8 mouse cellular contexts compared by ENCODE assay signal in the genomic region with DNA sequence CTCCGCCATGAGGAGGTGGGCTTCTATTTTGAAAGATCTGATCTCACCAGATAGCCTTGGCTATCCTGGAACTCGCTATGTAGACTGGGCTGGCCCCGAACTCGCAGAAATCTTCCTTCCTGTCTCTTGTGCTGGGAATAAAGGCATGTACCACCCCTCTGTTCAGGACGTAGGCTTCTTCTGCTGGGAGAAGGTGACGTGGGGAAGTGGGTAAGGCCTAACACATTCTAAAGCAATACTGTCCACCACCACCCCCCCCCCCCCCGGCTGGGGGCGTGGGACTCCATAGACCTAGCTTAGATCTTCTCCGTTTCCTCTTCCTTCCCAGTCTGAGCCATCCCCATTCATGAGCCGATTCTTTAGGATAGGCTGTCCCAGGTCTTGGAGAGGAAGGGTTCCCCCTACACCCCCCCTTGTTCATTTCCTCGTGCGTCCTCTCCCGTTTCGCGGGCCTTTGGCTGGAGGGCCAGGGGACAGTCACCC. TPM values are rescaled to one million over a fixed set of nuclear protein-coding genes. Genes with fewer than 3 reads are reported as not detected.
DNase-seq lines count a peak whose midpoint lies in the region; ATAC-seq and TF ChIP-seq lines count a peak whose summit lies in the region.

No protein-coding gene starts in this region.

- ATAC-seq in embryonic facial prominence, embryonic 13.5 days (ENCODE audit: insufficient number of reproducible peaks, insufficient read depth, low FRiP score, low TSS enrichment, low read depth), result 0 out of 2 replicates have a peak, but pooled peaks have one; percentile 11
- ATAC-seq in intestine, embryonic 14.5 days (replicated peaks; ENCODE audit: low FRiP score, low TSS enrichment, low read depth), result peak; percentile 41

- H3K27me3 ChIP-seq in kidney, adult 2 months (replicated peaks; ENCODE audit: control insufficient read depth, insufficient read depth, low read length), result peaks cover 4% of the 10 kb centered on the region; the same call in 1 of the 2 replicates
- no peaks in the 10 kb centered on the region for H3K27me3 ChIP-seq in embryonic facial prominence, embryonic 13.5 days
- no peaks in the 10 kb centered on the region for H3K27me3 ChIP-seq in intestine, embryonic 14.5 days (replicated peaks; ENCODE audit: control insufficient read depth, insufficient read depth, low read length)

- H3K4me1 ChIP-seq in kidney, adult 2 months (ENCODE audit: control insufficient read depth, insufficient read depth, low read length), result no peaks in the 10 kb centered on the region
- peaks cover 38% of the 10 kb centered on the region for H3K4me1 ChIP-seq in embryonic facial prominence, embryonic 13.5 days
- H3K4me1 ChIP-seq in intestine, embryonic 14.5 days (replicated peaks; ENCODE audit: control insufficient read depth, insufficient read depth, low read length), result peaks cover 21% of the 10 kb centered on the region

- H3K36me3 ChIP-seq in kidney, adult 2 months (ENCODE audit: control insufficient read depth, insufficient read depth, low read length), result no peaks in the 10 kb centered on the region
- H3K36me3 ChIP-seq in embryonic facial prominence, embryonic 13.5 days, result peaks cover 14% of the 10 kb centered on the region
- peaks cover 13% of the 10 kb centered on the region; the same call in 1 of the 2 replicates for H3K36me3 ChIP-seq in intestine, embryonic 14.5 days (ENCODE audit: control insufficient read depth, insufficient read depth, low read length)

- H3K4me2 ChIP-seq in embryonic facial prominence, embryonic 13.5 days, result peak overlapping the region; percentile 95
- peak overlapping the region; percentile 72 for H3K4me2 ChIP-seq in intestine, embryonic 14.5 days (ENCODE audit: low read length)

- WGBS in kidney, adult 2 months, result 15% methylated on average over 15 of the region's 15 CpGs
- 1% methylated on average over 15 of the region's 15 CpGs for WGBS in embryonic facial prominence, embryonic 13.5 days
- WGBS in intestine, embryonic 14.5 days, result under 1% methylated on average over 14 of the region's 15 CpGs

- peak overlapping the region; percentile 42; the same call in 1 of the 2 replicates for H3K27ac ChIP-seq in kidney, adult 2 months (ENCODE audit: insufficient read depth, low read depth, low read length)
- peak overlapping the region; percentile 94 for H3K27ac ChIP-seq in embryonic facial prominence, embryonic 13.5 days
- peak overlapping the region; percentile 96 for H3K27ac ChIP-seq in intestine, embryonic 14.5 days (ENCODE audit: low read depth)

- peak overlapping the region; percentile 100 for H3K9ac ChIP-seq in embryonic facial prominence, embryonic 13.5 days
- H3K9ac ChIP-seq in intestine, embryonic 14.5 days (ENCODE audit: low read length), result peak overlapping the region; percentile 98

- H3K9me3 ChIP-seq in embryonic facial prominence, embryonic 13.5 days, result no peaks in the 10 kb centered on the region
- H3K9me3 ChIP-seq in intestine, embryonic 14.5 days (ENCODE audit: control insufficient read depth, low read length), result no peaks in the 10 kb centered on the region

- no peak for TF ChIP-seq CTCF in kidney, adult 2 months (conservative IDR thresholded peaks at IDR 0.05; ENCODE audit: insufficient read depth, insufficient read length, low read depth, low read length)

- peak overlapping the region; percentile 60 for H3K4me3 ChIP-seq in kidney, adult 2 months (ENCODE audit: insufficient read depth, low read depth, low read length)
- H3K4me3 ChIP-seq in embryonic facial prominence, embryonic 13.5 days, result peak overlapping the region; percentile 97
- peak overlapping the region; percentile 99 for H3K4me3 ChIP-seq in intestine, embryonic 14.5 days (ENCODE audit: low read depth, low read length)

- no peak for TF ChIP-seq POLR2A in kidney, adult 2 months (IDR thresholded peaks at IDR 0.05; ENCODE audit: low read depth, low read length)

- peak; percentile 61 for DNase-seq in kidney, adult 2 months
- no peak for DNase-seq in kidney, adult 18-20 months
- DNase-seq in intestine, embryonic 14.5 days (ENCODE audit: low spot score), result peak; percentile 86
- DNase-seq in lung, postnatal 10 days, result peak; percentile 73
- no peak for DNase-seq in cerebellum, adult 18-20 months
- no peak for DNase-seq in adrenal gland, postnatal 25 days
- DNase-seq in testis, postnatal 14 days (ENCODE audit: low spot score), result no peak

RNA-seq across cellular contexts. Expression of a gene that starts 1.3 kb away (rescaled TPM):
- polyA plus RNA-seq in kidney, adult 2 months (2012; rRNA removed), result 23.1 and 28.5 TPM in 2 replicates
- 392 and 441 TPM in 2 replicates for polyA plus RNA-seq in embryonic facial prominence, embryonic 13.5 days (2015; fragmentation: Nextera tagmentation; extraction: Ambion mirVana)
- 230 and 247 TPM in 2 replicates for polyA plus RNA-seq in intestine, embryonic 14.5 days (2014; fragmentation: Nextera tagmentation; extraction: Ambion mirVana)
- total RNA-seq in adrenal gland, postnatal 25 days (2021), result 36.1 and 51.3 TPM in 2 replicates

RNA-seq across cellular contexts. Expression of a gene that starts 54.9 kb away (rescaled TPM):
- 2,111 and 2,511 TPM in 2 replicates for polyA plus RNA-seq in kidney, adult 2 months (2012; rRNA removed)
- 14,475 and 16,597 TPM in 2 replicates for polyA plus RNA-seq in embryonic facial prominence, embryonic 13.5 days (2015; fragmentation: Nextera tagmentation; extraction: Ambion mirVana)
- polyA plus RNA-seq in intestine, embryonic 14.5 days (2014; fragmentation: Nextera tagmentation; extraction: Ambion mirVana), result 15,561 and 16,510 TPM in 2 replicates
- total RNA-seq in adrenal gland, postnatal 25 days (2021), result 2,846 and 3,181 TPM in 2 replicates

Comparison
In these comparisons a context has a peak if more than half of its experiments do, and no peak if none do; other contexts are left out.
1. DNase-seq: peak in kidney, adult 2 months (single experiment), intestine, embryonic 14.5 days (single experiment) and lung, postnatal 10 days (single experiment); none in kidney, adult 18-20 months (single experiment), cerebellum, adult 18-20 months (0 of 2), adrenal gland, postnatal 25 days (single experiment) and testis, postnatal 14 days (single experiment).
2. H3K27ac ChIP-seq: peak in every context shown above with its lines; median percentile 96 in intestine, embryonic 14.5 days; 94 in embryonic facial prominence, embryonic 13.5 days; 42 in kidney, adult 2 months.
3. Peak in every context shown above with its lines, with median percentiles within 50 percentile points of each other: H3K4me3 ChIP-seq.